Mouse (Mus musculus): Measurements from ENCODE around the gene Cfap54.

GRCm38 (mm10) chr10:93126025-93126424, 44.6 kb upstream of the Cfap54 start:
- TF ChIP-seq GATA1 (IDR thresholded peaks at IDR 0.05; ENCODE audit: borderline replicate concordance, low read length) (no peak), FLI1 (IDR thresholded peaks at IDR 0.05; ENCODE audit: low read length) (no peak)

Measured in megakaryocyte, embryonic 14.5 days (primary cell).